Mouse (Mus musculus) stomach, embryonic 14.5 days (tissue): ENCODE results near the gene Tecpr2. TPM values are rescaled to one million over a fixed set of nuclear protein-coding genes. Genes with fewer than 3 reads are reported as not detected.

Experiments used
- ATAC-seq: fragments of 200-750 bp; cut with Nextera tagmentation; 2 replicates; pipeline ENCODE4 v1.8.0; 2017; ENCODE audit warnings: low read depth, moderate TSS enrichment; ENCODE audit not compliant: insufficient number of reproducible peaks, insufficient read depth, low FRiP score
- H3K27ac ChIP-seq: fragments of 300-500 bp; sonication (generic); 2 replicates; pipeline ENCODE4 v1.5.1; 2014; ENCODE audit warnings: mild to moderate bottlenecking, low read length, moderate library complexity, mixed read lengths
- H3K27me3 ChIP-seq: fragments of 300-500 bp; sonication (generic); 2 replicates; pipeline ENCODE4 v1.6.1; 2014; ENCODE audit warnings: low read length, control low read depth, mixed read lengths; ENCODE audit not compliant: control insufficient read depth, insufficient read depth
- H3K36me3 ChIP-seq: fragments of 300-500 bp; sonication (generic); 2 replicates; pipeline ENCODE4 v1.6.1; 2014; ENCODE audit warnings: mild to moderate bottlenecking, control low read depth, low read length, moderate library complexity, mixed read lengths; ENCODE audit not compliant: control insufficient read depth, insufficient read depth
- H3K4me1 ChIP-seq: fragments of 300-500 bp; sonication (generic); 2 replicates; pipeline ENCODE4 v1.6.1; 2014; ENCODE audit warnings: low read length, control low read depth, mixed read lengths; ENCODE audit not compliant: control insufficient read depth, insufficient read depth
- H3K4me2 ChIP-seq: fragments of 300-500 bp; sonication (generic); replicated peaks from 2 replicates; pipeline ENCODE4 v1.6.1; 2014; ENCODE audit warnings: low read depth, low read length, control low read depth
- H3K4me3 ChIP-seq: fragments of 300-500 bp; sonication (generic); 2 replicates; pipeline ENCODE4 v1.5.1; 2014; ENCODE audit warnings: low read depth, low read length, control low read depth
- H3K9ac ChIP-seq: fragments of 300-500 bp; sonication (generic); replicated peaks from 2 replicates; pipeline ENCODE4 v1.6.1; 2014; ENCODE audit warnings: low read depth, mild to moderate bottlenecking, control low read depth, low read length, moderate library complexity, mixed read lengths
- H3K9me3 ChIP-seq: fragments of 300-500 bp; sonication (generic); 2 replicates; pipeline ENCODE4 v1.6.1; 2016; ENCODE audit warnings: low read depth, low read length, control low read depth; ENCODE audit not compliant: control insufficient read depth
- WGBS: fragments of 180-500 bp; shearing (Covaris S2); extraction: QIAGEN DNeasy Blood & Tissue Kit; methylation state at CpG from one replicate; pipeline ENCODE4 v1.1.7; 2014; 5-methylcytosine and 5-hydroxymethylcytosine counted together
- polyA plus RNA-seq: library from polyadenylated mRNA; unstranded; fragments of >200 nt; fragmentation: Nextera tagmentation; extraction: Ambion mirVana; gene quantifications from 2 replicates; pipeline ENCODE4 v1.2.1, GENCODE M21; 2014

The Tecpr2 gene
- polyA plus RNA-seq, 1 experiment from 2014 or later = 3.8 TPM

DNA sequence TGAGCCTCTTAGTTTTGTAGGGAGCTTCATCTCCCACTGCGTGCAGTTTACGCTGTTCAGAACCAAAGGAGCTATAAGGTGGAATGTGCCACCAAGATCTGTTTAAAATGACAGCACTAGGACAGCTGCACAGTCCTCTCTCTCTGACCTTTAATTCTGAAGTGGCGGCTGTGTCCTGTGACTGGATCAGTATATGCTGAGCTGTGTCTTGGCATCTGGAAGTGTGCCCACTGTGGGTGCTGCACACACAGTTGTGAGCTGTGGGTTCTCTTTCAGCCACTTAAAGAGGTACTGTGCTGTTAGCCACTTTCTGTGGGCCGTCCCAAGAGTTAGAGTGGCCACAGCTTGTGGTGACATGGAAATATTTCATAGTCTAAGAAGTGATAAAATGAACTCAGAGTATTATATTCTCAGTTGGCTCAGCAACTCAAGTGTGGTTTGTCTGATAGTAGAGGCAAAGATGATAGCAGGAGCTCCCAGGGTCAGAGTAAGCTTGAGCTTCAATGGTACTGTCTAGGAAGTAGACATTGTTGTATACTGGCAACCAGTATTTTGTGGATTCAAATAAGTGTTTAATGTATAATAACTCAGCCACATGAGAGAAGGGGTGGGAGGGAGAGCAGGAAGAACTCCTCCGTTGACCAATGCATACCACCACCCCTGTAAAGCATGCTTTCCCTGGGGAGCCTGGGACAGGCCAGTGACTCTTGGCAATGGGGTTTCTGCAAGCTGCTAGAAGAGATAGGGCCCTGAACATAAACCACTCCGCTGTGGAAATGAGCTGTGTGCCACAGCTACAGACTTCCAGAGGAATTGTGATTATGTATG is 59.2 kb downstream of the Tecpr2 start:
- peaks cover 6% of the 10 kb centered on the region; the same call in 1 of the 2 replicates for H3K36me3 ChIP-seq
- no peak overlapping the region for H3K27ac ChIP-seq
- H3K4me1 ChIP-seq = no peaks in the 10 kb centered on the region
- no peaks in the 10 kb centered on the region for H3K27me3 ChIP-seq
- no peaks in the 10 kb centered on the region for H3K9me3 ChIP-seq
- H3K9ac ChIP-seq = no peak overlapping the region
- WGBS = 92% methylated on average over 6 of the region's 6 CpGs
- no peak for ATAC-seq
- no peak overlapping the region for H3K4me3 ChIP-seq
- H3K4me2 ChIP-seq = no peak overlapping the region

DNA sequence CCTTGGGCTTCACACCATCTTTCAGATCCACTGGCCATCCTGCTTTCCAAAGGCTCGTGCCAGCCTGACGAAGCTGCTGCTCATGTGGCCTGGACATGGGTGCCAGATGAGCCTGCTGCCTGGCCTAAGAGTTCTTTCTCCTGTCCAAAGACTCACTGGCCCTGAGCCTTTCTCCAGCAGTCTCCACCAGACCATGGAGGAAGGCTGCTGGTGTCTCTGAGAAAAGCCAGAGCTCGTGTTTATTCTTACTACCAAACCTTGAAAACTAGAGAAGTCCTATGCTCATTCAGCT is 59.8 kb downstream of the Tecpr2 start:
- 86% methylated on average over 3 of the region's 3 CpGs for whole genome bisulfite sequencing
- H3K36me3 ChIP-seq = peaks cover 6% of the 10 kb centered on the region; the same call in 1 of the 2 replicates
- no peak overlapping the region for H3K27ac ChIP-seq
- H3K4me3 ChIP-seq = no peak overlapping the region
- H3K4me1 ChIP-seq = no peaks in the 10 kb centered on the region
- no peak overlapping the region for H3K9ac ChIP-seq
- no peaks in the 10 kb centered on the region for H3K27me3 ChIP-seq
- no peaks in the 10 kb centered on the region for H3K9me3 ChIP-seq
- H3K4me2 ChIP-seq = no peak overlapping the region
- ATAC-seq = no peak

DNA sequence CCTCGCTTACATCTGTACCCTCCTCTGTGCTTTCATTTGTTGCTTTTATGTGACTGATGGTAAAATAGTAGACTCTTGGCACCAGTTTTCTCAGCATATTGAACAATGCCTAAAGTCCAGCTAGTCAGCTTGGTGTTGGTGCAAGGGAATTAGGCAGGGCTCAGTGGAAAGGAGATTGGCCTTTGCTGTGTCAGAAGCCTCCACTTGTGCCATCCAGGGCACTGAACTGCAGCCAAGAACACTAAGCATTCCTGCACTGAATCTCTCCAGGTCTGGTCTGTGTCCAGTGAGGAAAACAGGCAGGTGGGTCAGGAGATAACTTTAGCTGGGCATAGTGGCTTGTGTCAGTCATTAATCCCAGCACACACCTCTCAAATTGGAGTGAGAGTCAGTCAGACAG is 60.3 kb downstream of the Tecpr2 start:
- no peak for ATAC-seq
- no peak overlapping the region for H3K9ac ChIP-seq
- no peak overlapping the region for H3K4me2 ChIP-seq
- no peaks in the 10 kb centered on the region for H3K27me3 ChIP-seq
- H3K9me3 ChIP-seq = no peaks in the 10 kb centered on the region
- H3K4me1 ChIP-seq = no peaks in the 10 kb centered on the region
- peaks cover 5% of the 10 kb centered on the region; the same call in 1 of the 2 replicates for H3K36me3 ChIP-seq
- 88% methylated on average over 1 of the region's 1 CpGs for WGBS
- no peak overlapping the region for H3K27ac ChIP-seq
- H3K4me3 ChIP-seq = no peak overlapping the region

DNA sequence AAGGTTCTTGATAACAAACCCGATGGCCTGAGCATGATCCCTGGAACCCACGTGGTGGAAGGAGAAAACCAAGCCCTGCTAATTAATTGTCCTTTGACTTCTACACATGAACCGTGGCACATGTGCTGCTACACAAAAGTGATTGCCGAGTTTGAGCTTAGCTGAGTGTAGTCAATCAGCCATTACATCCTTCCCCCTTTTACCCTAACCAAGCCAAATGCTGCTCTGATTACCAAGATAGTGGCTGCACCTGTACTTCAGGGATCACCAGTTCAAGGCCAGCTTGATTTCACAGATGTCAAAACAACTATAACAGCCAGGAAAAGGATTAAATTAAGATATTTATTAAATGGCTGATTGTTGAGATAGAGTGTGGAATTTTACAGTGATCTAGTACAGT is 61.1 kb downstream of the Tecpr2 start:
- no peak overlapping the region for H3K4me3 ChIP-seq
- WGBS = 84% methylated on average over 4 of the region's 4 CpGs
- no peaks in the 10 kb centered on the region for H3K9me3 ChIP-seq
- no peaks in the 10 kb centered on the region for H3K27me3 ChIP-seq
- H3K27ac ChIP-seq = no peak overlapping the region
- H3K36me3 ChIP-seq = no peaks in the 10 kb centered on the region; the same call in 1 of the 2 replicates
- no peak overlapping the region for H3K4me2 ChIP-seq
- no peaks in the 10 kb centered on the region for H3K4me1 ChIP-seq
- no peak overlapping the region for H3K9ac ChIP-seq
- ATAC-seq = no peak

DNA sequence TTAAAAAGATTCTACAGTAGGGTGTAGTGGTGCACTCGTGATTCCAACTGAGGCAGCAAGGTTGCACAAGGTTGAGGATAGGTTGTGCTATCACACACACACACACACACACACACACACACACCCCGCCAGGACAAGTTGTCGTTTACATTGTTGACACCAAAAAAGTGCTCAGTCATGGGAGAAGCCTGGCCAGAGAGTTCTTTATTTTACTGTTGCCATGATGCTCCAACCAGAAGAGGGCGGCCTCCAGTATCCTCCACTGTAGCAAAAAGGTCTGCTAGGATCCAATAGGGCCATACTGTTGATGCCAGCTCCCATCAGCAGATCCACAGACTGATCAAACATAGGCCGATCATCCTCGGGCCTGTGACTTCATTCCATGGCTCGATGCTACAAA is 62.2 kb downstream of the Tecpr2 start:
- no peak for ATAC-seq
- Histone ChIP-seq H3K4me3 (no peak overlapping the region), H3K4me2 (no peak overlapping the region), H3K9me3 (no peaks in the 10 kb centered on the region), H3K4me1 (no peaks in the 10 kb centered on the region), H3K27ac (no peak overlapping the region), H3K27me3 (no peaks in the 10 kb centered on the region), H3K36me3 (peaks cover 3% of the 10 kb centered on the region; the same call in 1 of the 2 replicates), H3K9ac (no peak overlapping the region)
- WGBS = 78% methylated on average over 7 of the region's 7 CpGs

DNA sequence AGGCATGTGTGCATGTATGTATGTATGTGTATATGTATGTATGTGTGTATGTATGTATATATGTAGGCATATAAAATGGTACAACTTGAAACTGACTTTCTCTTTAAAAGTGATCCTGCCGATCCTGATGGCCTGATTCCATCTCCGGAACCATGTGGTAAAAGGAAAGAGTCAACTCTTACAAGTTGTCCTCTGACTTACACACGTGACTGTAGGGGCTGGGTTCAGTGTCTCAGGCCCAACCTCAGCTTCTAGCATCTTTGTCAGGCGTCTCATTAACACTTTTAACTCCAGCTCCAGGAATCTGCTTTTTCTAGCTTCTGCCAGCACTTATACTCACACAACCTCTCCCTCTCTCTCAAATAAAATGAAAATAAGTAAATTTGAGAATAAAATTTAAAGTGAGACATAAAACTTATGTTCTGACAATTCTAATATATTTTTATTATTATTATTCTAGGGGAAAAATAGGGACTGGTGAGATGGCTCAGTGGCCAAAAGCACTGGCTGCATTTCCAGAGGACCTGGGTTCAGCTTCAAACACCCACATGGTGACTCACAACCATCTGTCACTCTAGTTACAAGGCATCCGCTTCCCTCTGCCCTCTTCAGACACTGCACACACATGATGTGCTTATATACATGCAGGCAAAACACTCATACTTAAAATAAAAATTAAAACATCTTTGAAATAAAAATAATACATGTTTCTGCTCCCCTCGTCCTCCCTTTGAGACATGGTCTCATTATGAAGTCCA is 63.7 kb downstream of the Tecpr2 start:
- Histone ChIP-seq H3K4me2 (no peak overlapping the region), H3K9me3 (no peaks in the 10 kb centered on the region), H3K27me3 (no peaks in the 10 kb centered on the region), H3K36me3 (peaks cover 3% of the 10 kb centered on the region; the same call in 1 of the 2 replicates), H3K4me3 (no peak overlapping the region), H3K27ac (no peak overlapping the region), H3K9ac (no peak overlapping the region), H3K4me1 (no peaks in the 10 kb centered on the region)
- no peak for ATAC-seq
- 86% methylated on average over 6 of the region's 6 CpGs for WGBS

DNA sequence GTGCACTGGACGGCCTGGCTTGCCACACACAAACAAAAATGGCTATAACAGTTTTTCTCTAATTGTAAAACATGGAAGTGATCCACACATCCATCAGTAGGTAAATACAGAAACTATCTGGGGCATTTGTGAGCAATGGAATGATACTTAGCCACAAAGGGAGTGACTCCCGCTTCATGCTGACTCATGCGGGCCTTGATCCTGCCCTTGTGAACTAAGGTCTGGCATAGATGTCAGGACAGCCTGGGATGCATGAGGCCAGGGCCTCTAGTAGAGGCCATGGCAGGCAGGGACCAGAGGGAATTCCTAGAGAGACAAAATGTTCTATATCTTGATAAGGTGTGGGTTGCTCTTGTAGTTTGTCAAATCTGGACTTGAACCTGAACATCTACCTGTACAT is 64.4 kb downstream of the Tecpr2 start:
- H3K9ac ChIP-seq = no peak overlapping the region
- no peak for ATAC-seq
- peaks cover 3% of the 10 kb centered on the region; the same call in 1 of the 2 replicates for H3K36me3 ChIP-seq
- no peak overlapping the region for H3K4me2 ChIP-seq
- no peaks in the 10 kb centered on the region for H3K9me3 ChIP-seq
- H3K27me3 ChIP-seq = no peaks in the 10 kb centered on the region
- no peak overlapping the region for H3K4me3 ChIP-seq
- H3K27ac ChIP-seq = no peak overlapping the region
- WGBS = 85% methylated on average over 3 of the region's 3 CpGs
- H3K4me1 ChIP-seq = no peaks in the 10 kb centered on the region

DNA sequence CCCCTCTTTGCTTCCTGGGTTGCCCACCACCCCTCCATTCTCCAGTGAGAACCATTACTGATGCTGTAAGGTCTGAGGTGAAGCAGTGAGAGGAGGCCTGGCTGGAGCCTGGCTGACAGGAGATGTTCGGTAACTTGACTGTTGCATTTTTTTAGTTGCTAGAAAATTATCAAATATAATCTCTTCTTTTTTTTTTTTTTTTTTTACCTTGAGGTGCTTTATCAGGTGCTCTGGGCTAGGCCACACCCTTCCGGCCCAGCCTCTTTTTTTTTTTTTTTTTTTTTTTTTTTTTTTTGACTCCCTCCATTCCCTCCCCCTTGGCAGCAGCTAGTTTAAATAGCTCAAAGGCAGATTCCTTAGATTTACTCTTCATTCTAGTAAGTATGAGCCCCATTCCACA is 64.8 kb downstream of the Tecpr2 start:
- H3K27ac ChIP-seq = no peak overlapping the region
- H3K9me3 ChIP-seq = no peaks in the 10 kb centered on the region
- H3K36me3 ChIP-seq = peaks cover 3% of the 10 kb centered on the region
- ATAC-seq = no peak
- H3K27me3 ChIP-seq = no peaks in the 10 kb centered on the region
- H3K4me2 ChIP-seq = no peak overlapping the region
- 93% methylated on average over 2 of the region's 2 CpGs for WGBS
- no peak overlapping the region for H3K9ac ChIP-seq
- no peaks in the 10 kb centered on the region for H3K4me1 ChIP-seq
- H3K4me3 ChIP-seq = no peak overlapping the region
